Mouse (Mus musculus) c-Kit-positive CD71-positive TER-119-positive erythroid progenitor cells, embryonic 14.5 days (primary cell): Measurements from ENCODE around the gene Ptpdc1.

ENCODE experiments used
- DNase-seq: peaks from one replicate; pipeline ENCODE4 v3.0.0-alpha.2; 2013; ENCODE audit warnings: low spot score

Ptpdc1 gene

DNA sequence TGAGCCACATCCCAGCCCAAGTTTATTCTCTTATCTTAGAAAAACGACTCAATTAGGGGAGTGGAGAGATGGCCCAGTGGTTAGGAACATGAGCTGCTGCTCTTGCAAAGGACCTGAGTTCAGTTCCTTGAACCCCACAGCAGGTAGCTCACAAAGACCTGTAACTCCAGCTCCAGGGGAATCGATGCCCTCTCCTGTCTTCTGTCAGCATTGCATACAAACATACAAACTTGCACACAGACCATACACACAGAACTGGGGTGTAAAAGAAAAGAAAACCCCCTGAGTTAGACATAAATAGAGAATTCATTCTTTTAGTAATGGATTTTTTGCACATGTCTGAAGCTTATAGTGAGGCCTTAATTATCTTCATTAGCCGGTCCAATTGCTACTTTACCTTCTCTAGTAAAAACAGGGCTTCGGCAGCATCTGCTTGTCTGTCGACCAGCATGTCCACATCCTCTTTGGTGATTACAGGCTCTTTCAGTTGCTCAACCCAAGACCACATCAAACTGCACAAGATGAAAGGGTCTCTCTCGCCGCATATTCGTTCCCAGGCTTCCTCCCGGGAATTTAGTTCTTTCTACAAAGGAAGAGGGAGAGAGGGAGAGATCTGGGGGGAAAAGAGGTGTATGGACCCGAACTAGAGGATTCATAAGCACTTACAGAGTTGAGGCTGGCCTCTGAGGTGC is 42.6 kb downstream of the Ptpdc1 start:
- DNase-seq: no peak

DNA sequence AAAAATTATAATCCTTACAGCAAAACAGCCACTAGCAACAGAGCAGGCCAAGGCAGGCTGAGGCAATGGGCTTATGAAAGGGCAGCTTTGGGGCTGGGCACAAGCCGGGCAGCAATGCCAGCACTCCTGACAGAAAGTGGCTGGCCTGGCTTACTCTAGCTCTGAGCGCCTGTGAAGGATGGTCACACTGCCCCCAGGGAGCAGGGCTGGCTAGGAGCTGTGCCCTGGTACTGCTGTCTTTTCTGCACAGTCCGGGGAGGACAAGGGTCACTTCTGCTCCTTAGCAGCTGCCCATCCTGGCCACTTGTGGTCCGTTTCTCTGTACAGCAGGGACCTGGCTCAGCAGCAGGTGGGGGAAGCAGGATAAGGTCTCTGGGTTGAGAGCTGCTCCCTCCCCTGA is 46.8 kb downstream of the Ptpdc1 start:
- DNase-seq: no peak

DNA sequence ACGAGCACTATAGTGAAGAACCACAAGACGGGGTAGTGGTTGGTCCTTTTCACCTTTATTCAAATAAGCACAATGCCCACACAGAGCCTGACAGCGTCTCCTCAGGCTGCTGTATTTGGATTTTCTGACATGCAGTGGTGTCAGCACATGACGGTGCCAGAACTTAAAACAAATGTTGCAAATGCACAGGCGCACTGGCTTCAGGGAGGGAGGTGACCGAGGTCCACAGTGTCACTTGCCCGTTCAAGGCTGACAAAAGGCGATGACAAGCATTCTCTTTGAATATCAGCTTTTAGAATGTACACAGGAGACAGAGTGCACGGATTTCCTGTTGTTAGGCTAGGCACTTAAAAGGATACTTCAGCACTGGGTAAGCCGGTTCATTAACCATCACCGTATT is 47.6 kb downstream of the Ptpdc1 start:
- DNase-seq: no peak

DNA sequence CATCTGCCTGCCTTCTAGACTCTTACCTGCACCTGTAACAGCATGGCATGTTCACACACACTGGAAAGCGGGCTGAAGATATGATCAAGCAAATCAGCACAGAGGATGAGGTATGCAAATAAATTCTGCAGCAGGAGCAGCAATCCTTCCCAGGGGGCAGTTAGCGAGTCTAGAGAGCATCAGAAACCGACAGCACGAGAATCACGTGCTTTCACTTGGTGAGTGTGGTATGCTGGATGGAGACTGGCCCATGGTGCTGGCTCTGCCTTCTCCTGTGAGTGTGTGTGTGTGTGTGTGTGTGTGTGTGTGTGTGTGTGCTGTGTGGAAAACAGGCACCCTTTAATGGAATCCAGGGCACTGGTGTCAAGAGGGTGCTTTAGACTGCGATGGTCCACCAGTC is 48.5 kb downstream of the Ptpdc1 start:
- no peak for DNase-seq

DNA sequence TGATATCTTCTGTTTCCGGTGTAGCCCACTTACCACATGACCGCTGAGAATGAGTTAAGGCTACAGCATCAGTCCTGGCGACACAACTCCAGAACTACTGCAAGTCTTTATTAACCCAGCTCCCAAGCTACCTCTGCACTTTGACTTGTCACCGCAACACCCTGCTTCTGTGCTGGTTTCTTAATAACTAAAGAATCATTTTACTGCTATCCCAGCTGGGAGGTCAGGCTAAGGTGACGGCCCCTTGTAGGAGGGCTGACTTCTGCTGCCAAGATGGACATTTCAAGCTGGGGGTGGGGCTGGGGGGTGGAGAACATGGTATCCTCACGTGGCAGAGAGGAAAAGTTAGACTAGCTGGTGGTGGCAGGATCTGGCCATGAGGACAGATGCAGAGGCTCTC is 50.7 kb downstream of the Ptpdc1 start:
- no peak for DNase-seq

GRCm38 (mm10) chr13:48573525-48574355 is 51.7 kb downstream of the Ptpdc1 start:
- DNase-seq: no peak

DNA sequence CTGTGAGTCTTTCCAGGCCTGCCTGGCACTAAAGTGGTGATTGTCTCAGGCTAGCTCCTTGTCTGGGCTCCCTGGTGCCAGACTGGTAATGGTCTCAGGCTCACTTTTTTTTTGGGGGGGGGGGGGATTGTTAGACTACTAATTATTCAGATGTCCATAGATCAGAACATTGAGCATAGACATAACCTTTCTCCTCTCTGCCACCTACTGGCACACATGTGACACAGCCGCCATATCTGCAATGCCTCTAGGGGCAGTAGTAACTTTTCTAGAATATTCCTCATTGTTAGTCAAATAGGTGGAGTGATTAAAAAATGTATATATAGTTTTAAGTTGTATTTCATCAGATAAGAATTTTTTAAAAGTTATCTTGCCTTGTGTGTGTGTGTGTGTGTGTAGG is 53.3 kb downstream of the Ptpdc1 start:
- DNase-seq: peak; percentile 18

GRCm38 (mm10) chr13:48571298-48571697 is 54.2 kb downstream of the Ptpdc1 start:
- no peak for DNase-seq

DNA sequence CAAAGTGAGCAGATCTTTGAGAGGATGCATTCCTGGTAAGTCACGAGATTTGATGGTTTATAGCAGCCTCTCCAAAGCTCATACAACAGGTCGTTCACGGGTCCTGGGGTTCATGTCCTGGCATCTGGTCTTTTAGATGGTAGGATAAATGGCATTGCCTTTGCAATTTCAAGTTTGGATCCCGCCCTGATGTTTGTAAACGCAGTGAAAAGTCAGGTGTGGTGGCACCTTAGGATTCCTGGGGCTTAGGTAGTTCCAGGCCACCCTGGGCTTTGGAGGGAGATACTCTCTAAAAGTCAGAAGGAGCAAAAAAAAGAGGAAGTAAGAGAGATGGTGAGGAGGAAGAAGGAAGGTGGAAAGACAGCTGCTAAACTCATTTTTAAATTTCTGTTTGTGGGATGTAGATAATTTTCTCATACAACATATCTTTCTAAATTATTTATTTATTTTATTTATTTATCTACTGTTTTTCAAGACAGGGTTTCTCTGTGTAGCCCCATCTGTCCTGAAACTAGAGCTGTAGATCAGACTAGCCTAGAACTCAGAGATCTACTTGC is 55.8 kb downstream of the Ptpdc1 start:
- no peak for DNase-seq

DNA sequence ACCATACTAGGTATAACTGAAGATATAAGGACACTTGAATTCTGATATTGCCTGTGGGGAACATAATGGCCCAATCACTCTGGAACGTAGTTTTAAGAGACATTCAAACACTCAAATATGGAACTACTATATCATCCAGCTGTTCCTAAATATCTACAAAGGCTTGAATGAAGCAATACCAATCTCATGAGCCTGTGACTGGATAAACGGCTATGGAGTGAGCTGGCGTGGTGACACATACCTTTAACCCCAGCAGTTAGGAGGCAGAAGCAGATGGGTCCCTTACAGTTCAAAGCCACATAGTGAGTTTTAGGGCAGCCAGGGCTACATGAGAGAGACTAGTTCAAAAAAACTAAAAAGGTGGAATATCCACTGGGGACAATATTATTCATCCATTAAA is 57.8 kb downstream of the Ptpdc1 start:
- DNase-seq: no peak

- no peak for DNase-seq
Measured at GRCm38 (mm10) chr13:48566116-48566935, 59.1 kb downstream of the Ptpdc1 start.

- DNase-seq: no peak
Measured at GRCm38 (mm10) chr13:48564881-48565600, 60.4 kb downstream of the Ptpdc1 start.

- no peak for DNase-seq
Measured at GRCm38 (mm10) chr13:48562336-48562735, 63.1 kb downstream of the Ptpdc1 start.

GRCm38 (mm10) chr13:48561481-48561880 is 64.0 kb downstream of the Ptpdc1 start:
- no peak for DNase-seq

DNA sequence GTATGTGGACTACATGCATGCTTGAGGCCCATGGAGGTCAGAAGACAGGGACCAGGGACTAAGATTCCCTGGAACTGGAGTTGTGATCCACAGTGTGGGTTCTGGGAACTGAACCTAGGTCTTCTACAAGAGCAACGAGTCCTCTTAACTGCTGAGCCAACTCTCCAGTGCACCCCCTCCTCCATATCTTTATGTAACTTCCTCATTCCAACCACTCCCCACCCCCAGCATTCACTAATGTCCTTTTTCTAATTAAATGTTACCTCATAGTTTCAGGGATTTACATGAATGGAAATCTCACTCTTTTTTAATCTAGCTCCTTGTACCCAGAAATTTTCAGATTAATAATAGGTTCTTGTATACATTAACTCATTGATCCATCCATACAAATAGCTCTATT is 69.5 kb downstream of the Ptpdc1 start:
- DNase-seq: no peak

DNA sequence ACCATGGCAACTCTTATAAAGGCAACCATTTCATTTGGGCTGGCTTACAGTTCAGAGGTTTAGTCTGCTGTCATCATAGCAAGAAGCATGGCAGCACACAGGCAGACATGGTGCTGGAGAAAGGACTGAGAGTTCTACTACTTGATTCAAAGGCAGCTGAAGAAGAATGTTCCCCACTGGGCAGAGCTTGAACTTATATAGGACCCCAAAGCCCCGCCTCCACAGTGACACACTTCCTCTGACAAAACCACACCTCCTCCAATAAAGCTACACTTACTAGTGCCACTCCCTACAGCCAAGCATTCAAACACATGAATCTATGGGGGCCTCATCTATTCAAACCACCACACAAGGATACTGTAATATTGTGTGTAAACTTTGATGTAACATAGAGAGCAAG is 70.9 kb downstream of the Ptpdc1 start:
- DNase-seq: no peak

DNA sequence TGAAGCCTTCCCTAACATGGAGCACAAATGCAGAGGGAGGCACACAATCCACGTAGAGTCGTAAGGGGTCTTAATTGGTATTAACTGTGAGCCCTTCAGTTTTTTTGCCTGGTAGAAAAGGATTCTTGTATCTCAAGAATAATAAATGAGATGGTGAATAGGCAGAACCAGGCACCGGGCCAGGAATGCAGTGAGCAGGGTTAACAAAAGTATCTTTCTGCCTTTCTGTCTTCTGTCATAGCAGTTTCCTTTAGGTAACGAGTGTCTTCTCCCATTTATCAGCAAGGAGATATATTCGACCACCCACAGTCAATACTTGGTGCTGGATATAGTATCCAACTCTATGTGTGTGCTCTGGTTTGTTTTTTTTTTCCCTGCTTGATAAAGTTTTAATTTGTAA is 72.0 kb downstream of the Ptpdc1 start:
- no peak for DNase-seq

- no peak for DNase-seq
Measured at GRCm38 (mm10) chr13:48552181-48553090, 73.0 kb downstream of the Ptpdc1 start.

GRCm38 (mm10) chr13:48548296-48548695 is 77.2 kb downstream of the Ptpdc1 start:
- no peak for DNase-seq

DNA sequence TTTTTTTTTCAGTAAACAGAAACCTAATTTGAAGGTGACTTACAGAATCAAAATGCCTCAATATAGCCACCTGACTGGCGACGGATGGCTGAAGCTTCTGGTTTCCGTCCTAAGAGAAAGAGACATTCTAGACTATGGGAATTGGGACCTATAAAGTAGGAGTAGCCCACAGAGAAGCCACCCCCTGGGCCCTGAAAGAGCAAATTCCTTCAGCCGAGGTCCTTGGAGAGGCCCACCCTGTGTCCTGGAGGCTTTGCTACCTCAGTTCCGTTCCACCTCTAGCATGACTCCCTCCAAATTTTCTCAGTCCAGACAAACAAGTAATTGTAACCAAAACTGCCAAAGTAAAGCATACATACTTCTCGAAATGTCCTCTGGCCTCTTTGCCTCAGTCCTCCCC is 77.8 kb downstream of the Ptpdc1 start:
- DNase-seq: no peak
